Mouse (Mus musculus) hindbrain, embryonic 14.5 days (tissue): ENCODE results near the gene Cog8. TPM values are rescaled to one million over a fixed set of nuclear protein-coding genes. Genes with fewer than 3 reads are reported as not detected.
"Not testable (repeated sequence)": the region's sequence is repeated elsewhere in the genome, so short reads cannot be mapped to it uniquely, and the experiment has no call there.

Experiments
- ATAC-seq: fragments of 200-750 bp; cut with Nextera tagmentation; 2 replicates; pipeline ENCODE4 v1.8.0; 2017; ENCODE audit warnings: moderate number of reproducible peaks, mild to moderate bottlenecking, moderate TSS enrichment, moderate library complexity; ENCODE audit not compliant: low FRiP score
- DNase-seq: peaks from one replicate; pipeline ENCODE4 v3.0.0-alpha.2; 2015; ENCODE audit warnings: low spot score
- H3K27ac ChIP-seq: fragments of 300-500 bp; sonication (generic); 2 replicates; pipeline ENCODE4 v1.5.1; 2014; ENCODE audit warnings: mild to moderate bottlenecking, moderate library complexity
- H3K27me3 ChIP-seq: fragments of 300-500 bp; sonication (generic); 2 replicates; pipeline ENCODE4 v1.6.1; 2014; ENCODE audit warnings: mild to moderate bottlenecking, low read length, mixed read lengths; ENCODE audit not compliant: control insufficient read depth, insufficient read depth
- H3K36me3 ChIP-seq: fragments of 300-500 bp; sonication (generic); replicated peaks from 2 replicates; pipeline ENCODE4 v1.6.1; 2014; ENCODE audit not compliant: control insufficient read depth, insufficient read depth
- H3K4me1 ChIP-seq: fragments of 300-500 bp; sonication (generic); replicated peaks from 2 replicates; pipeline ENCODE4 v1.6.1; 2014; ENCODE audit warnings: antibody characterized with exemption, low read length, mixed read lengths; ENCODE audit not compliant: control insufficient read depth, insufficient read depth
- H3K4me2 ChIP-seq: fragments of 300-500 bp; sonication (generic); replicated peaks from 2 replicates; pipeline ENCODE4 v1.6.1; 2014; ENCODE audit warnings: mild to moderate bottlenecking, moderate library complexity
- H3K4me3 ChIP-seq: fragments of 300-500 bp; sonication (generic); replicated peaks from 2 replicates; pipeline ENCODE4 v1.5.1; 2014; ENCODE audit warnings: mild to moderate bottlenecking, low read length
- H3K9ac ChIP-seq: fragments of 300-500 bp; sonication (generic); 2 replicates; pipeline ENCODE4 v1.6.1; 2014
- H3K9me3 ChIP-seq: fragments of 300-500 bp; sonication (generic); 2 replicates; pipeline ENCODE4 v1.6.1; 2016; ENCODE audit warnings: low read length; ENCODE audit not compliant: control insufficient read depth
- whole genome bisulfite sequencing: fragments of 180-500 bp; shearing (Covaris S2); extraction: QIAGEN DNeasy Blood & Tissue Kit; methylation state at CpG from one replicate; pipeline ENCODE4 v1.1.7; 2014; 5-methylcytosine and 5-hydroxymethylcytosine counted together
- microRNA-seq: library from miRNA; unstranded; fragments of <30 nt; microRNA quantifications from one replicate; pipeline ENCODE4, GENCODE M21; 2016
- polyA plus RNA-seq: library from polyadenylated mRNA; unstranded; fragments of >200 nt; fragmentation: Nextera tagmentation; extraction: Ambion mirVana; gene quantifications from 2 replicates; pipeline ENCODE4 v1.2.1, GENCODE M21; 2014

The Cog8 gene
- polyA plus RNA-seq, 1 experiment from 2014 or later: 42.6 TPM

DNA sequence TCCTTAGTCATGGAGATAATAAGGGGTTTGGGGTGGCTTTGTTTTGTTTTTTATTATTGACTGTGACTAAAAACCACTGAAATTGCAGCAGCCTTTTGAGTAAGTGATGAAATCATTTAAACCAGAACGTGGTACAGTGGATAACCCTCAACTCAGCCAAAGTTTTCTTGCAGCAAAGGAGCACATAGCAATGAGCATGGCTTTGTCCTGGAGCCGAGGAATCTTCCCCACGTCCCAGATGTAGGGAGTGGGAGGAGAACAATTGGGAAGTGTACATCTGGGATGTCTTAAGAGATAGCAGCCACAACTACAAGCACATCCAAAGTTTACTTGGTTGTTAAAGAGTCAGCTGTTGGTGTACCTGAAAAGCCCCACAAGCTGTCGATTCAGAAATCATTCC is 59.1 kb downstream of the Cog8 start:
- Histone ChIP-seq H3K4me3 (no peak overlapping the region), H3K27ac (no peak overlapping the region), H3K9me3 (no peaks in the 10 kb centered on the region), H3K36me3 (peaks cover 5% of the 10 kb centered on the region; the same call in 1 of the 2 replicates), H3K4me1 (no peaks in the 10 kb centered on the region), H3K9ac (no peak overlapping the region), H3K4me2 (no peak overlapping the region), H3K27me3 (no peaks in the 10 kb centered on the region)
- ATAC-seq: no peak
- no peak for DNase-seq
- 89% methylated on average over 4 of the region's 4 CpGs for WGBS

DNA sequence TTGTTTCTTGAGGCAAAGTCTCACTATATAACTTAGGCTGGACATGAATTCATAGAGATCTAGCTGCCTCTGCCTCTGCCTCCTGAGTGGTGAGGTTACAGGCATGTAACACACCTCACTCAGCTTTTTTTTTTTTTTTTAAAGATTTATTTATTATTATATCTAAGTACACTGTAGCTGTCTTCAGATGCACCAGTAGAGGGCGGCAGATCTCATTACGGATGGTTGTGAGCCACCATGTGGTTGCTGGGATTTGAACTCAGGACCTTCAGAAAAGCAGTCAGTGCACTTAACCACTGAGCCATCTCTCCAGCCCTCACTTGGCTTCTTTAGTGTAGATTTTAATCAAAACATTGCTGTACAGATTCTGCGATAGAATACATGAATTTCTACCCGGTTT is 60.1 kb downstream of the Cog8 start:
- H3K27ac ChIP-seq, H3K4me1 ChIP-seq, H3K4me2 ChIP-seq, ATAC-seq, H3K4me3 ChIP-seq, H3K9me3 ChIP-seq, DNase-seq, H3K36me3 ChIP-seq, H3K9ac ChIP-seq, H3K27me3 ChIP-seq: not testable (repeated sequence)
- 87% methylated on average over 4 of the region's 4 CpGs for WGBS

Small RNA genes lying within 50 kb of the gene (microRNA-seq; reads per million reads assigned to microRNA genes)
- 1.5 reads per million for gene Mir7075

Other genes starting within 250 kb of the Cog8 start
- gene Has3, start 186.4 kb downstream of the Cog8 start, polyA plus RNA-seq: 1.2 and 1.7 TPM in 2 replicates
- 39.6 and 46.6 TPM in 2 replicates for gene Utp4, start 163.1 kb downstream of the Cog8 start, polyA plus RNA-seq
- 6.3 and 7.3 TPM in 2 replicates for gene Sntb2, start 120.9 kb downstream of the Cog8 start, polyA plus RNA-seq
- 149 and 172 TPM in 2 replicates for gene Vps4a, start 25.5 kb downstream of the Cog8 start, polyA plus RNA-seq
- gene Pdf, start 8.1 kb downstream of the Cog8 start, polyA plus RNA-seq: 32.1 and 32.3 TPM in 2 replicates
- 69.3 and 70.2 TPM in 2 replicates for gene Nip7, start 188 bp upstream of the Cog8 start, polyA plus RNA-seq
- gene Tmed6, start 9.0 kb upstream of the Cog8 start, polyA plus RNA-seq: not detected in 2 replicates
- 20.5 and 22.2 TPM in 2 replicates for gene Terf2, start 39.9 kb upstream of the Cog8 start, polyA plus RNA-seq
- 126 and 134 TPM in 2 replicates for gene Cyb5b, start 94.0 kb upstream of the Cog8 start, polyA plus RNA-seq
- 8.0 and 12.0 TPM in 2 replicates for gene Nfat5, start 236.8 kb upstream of the Cog8 start, polyA plus RNA-seq